In the genomic region with DNA sequence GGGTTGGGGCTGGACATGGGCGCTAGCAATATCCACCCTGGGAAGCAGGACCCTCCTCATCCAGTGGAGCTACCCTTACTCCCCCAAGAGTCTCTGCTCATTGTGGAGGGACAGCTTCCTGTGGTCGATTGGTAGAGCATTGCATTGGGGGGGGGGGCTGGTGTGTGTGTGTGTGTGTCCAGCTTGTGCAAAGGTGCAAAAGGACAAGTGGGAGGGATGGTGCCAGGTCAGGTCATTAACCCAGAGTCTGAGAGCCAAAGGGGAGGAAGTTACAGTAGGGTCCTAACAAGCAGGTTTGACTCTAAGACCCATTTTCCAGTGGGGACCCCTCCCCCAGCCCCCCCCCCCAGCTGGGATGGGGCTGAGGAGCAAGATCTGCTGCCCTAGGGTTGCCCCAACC, we compare ENCODE assay signal across 24 mouse cellular contexts. TPM values are rescaled to one million over a fixed set of nuclear protein-coding genes. Genes with fewer than 3 reads are reported as not detected.
"Had no signal": no experiment of that assay in that cellular context is flagged by ENCODE, and none has a peak within 500 bp of the region (broad histone marks: within the 10 kb centered on the region; RNA-seq: fewer than 3 reads in every experiment).

No protein-coding gene starts in this region.

- ATAC-seq: midbrain, embryonic 16.5 days had no signal

- H3K4me2 ChIP-seq: lung, embryonic 14.5 days; midbrain, embryonic 12.5 days; neural tube, embryonic 13.5 days; neural tube, embryonic 15.5 days had no signal

- H3K4me1 ChIP-seq: neural tube, embryonic 13.5 days; neural tube, embryonic 15.5 days had no signal

- DNase-seq: lung, adult 18-20 months; lung, embryonic 14.5 days; lung, postnatal 10 days; lung, postnatal 4 days; midbrain, embryonic 14.5 days; retina, postnatal 1 day; right cerebral cortex, adult 18-20 months; right cerebral cortex, postnatal 25 days; right cerebral cortex, postnatal 4 days; spleen, adult 18-20 months; thymus, adult 18-20 months; thymus, postnatal 14 days; thymus, postnatal 36 days had no signal

- H3K4me3 ChIP-seq: midbrain, embryonic 12.5 days; myocyte; neural tube, embryonic 13.5 days; neural tube, embryonic 15.5 days had no signal

- H3K36me3 ChIP-seq: midbrain, embryonic 12.5 days; neural tube, embryonic 13.5 days; neural tube, embryonic 15.5 days had no signal

- H3K9me3 ChIP-seq: midbrain, embryonic 12.5 days; neural tube, embryonic 15.5 days had no signal

- H3K9ac ChIP-seq: lung, embryonic 14.5 days; midbrain, embryonic 12.5 days; neural tube, embryonic 13.5 days; neural tube, embryonic 15.5 days had no signal

- H3K27ac ChIP-seq: midbrain, embryonic 12.5 days; neural tube, embryonic 13.5 days; neural tube, embryonic 15.5 days had no signal

RNA-seq across cellular contexts. Expression of a gene that starts 2.7 kb away (rescaled TPM):
- polyA plus RNA-seq: lung, embryonic 14.5 days; midbrain, embryonic 12.5 days; midbrain, embryonic 14.5 days; midbrain, embryonic 16.5 days; myocyte; neural tube, embryonic 11.5 days; neural tube, embryonic 13.5 days; neural tube, embryonic 15.5 days; small intestine, adult 2 months; stomach, embryonic 16.5 days had no signal

RNA-seq across cellular contexts. Expression of a gene that starts 17.0 kb away (rescaled TPM):
- polyA plus RNA-seq: lung, embryonic 16.5 days; midbrain, embryonic 12.5 days; neural tube, embryonic 11.5 days; neural tube, embryonic 13.5 days; small intestine, adult 2 months; stomach, embryonic 14.5 days; stomach, embryonic 16.5 days; thymus, postnatal 0 days had no signal

RNA-seq across cellular contexts. Expression of a gene that starts 34.4 kb away (rescaled TPM):
- polyA plus RNA-seq: lung, embryonic 14.5 days; lung, embryonic 16.5 days; midbrain, embryonic 16.5 days; neural tube, embryonic 11.5 days; neural tube, embryonic 15.5 days; small intestine, adult 2 months; stomach, embryonic 14.5 days; stomach, embryonic 16.5 days; thymus, postnatal 0 days had no signal
